Mouse (Mus musculus) C2C12 (cell line): ENCODE data around the gene Vstm2l.

Source experiments
- CTCF ChIP-seq: IDR thresholded peaks from one replicate; pipeline ENCODE4 v1.5.1; 2011; ENCODE audit not compliant: control insufficient read depth, insufficient read depth, insufficient read length
- FOSL1 ChIP-seq: IDR thresholded peaks from one replicate; pipeline ENCODE4 v1.8.0; 2011; ENCODE audit warnings: mild to moderate bottlenecking, low read length; ENCODE audit not compliant: poor library complexity, insufficient read depth, severe bottlenecking
- MYOG ChIP-seq: IDR thresholded peaks from one replicate; pipeline ENCODE4 v1.6.1; 2011; ENCODE audit not compliant: control insufficient read depth, insufficient read length; ENCODE audit errors: extremely low read depth

DNA sequence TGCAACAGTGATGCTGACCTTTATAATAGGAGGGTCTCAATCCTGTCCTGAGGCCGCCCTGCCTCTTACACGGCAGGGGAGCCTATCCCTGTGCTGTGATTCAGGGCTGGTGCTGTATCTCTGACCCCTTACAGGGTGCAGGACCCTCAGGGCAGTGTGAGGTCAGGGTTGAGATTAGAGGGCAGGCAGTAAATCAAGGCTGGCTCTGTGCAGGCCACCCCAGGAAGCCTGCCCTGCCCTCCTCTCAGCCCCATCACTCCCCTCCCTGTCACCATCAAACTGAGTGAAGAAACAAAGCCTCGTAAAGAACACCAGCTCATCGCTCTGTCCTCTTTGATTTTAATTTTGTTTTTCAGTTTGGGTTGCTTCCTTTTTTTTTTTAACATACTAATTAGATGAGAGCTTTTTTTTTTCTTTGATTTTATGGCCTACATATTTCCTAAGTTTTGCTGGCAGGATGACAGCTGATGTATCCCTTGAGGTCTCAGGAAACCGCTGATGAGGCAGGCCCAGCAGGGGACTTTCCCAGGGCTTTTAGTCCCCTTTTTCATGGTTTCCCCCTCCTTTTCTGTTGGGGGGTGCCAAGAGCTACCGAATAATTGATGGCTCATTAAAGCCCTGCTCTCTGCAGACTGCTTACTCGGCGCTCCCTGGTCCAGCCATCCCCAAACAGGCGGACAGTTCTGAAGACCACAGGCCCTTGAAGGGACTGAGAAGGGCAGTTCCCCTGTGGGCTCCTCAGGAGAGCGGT, 27.0 kb upstream of the Vstm2l start:
- TF ChIP-seq CTCF (no peak), MYOG (no peak), FOSL1 (no peak)
